Mouse (Mus musculus) adrenal gland, postnatal 4 days (tissue): Measurements from ENCODE around the gene Sema3a. TPM values are rescaled to one million over a fixed set of nuclear protein-coding genes. Genes with fewer than 3 reads are reported as not detected.

Source experiments
- DNase-seq, 2 experiments: peaks; one replicate each; pipeline ENCODE4 v3.0.0; 2021 to 2022; ENCODE audit warnings: low spot score in 2 of 2, mixed read lengths in 2 of 2
- long read RNA-seq, 2 experiments: library from polyadenylated mRNA; stranded (forward); transcript quantifications; one replicate each; pipeline ENCODE4 v2.0.0; 2021
- total RNA-seq, 2 experiments: library from RNA; stranded (reverse); gene quantifications; 2 replicates each; pipeline ENCODE4 v1.2.3; 2021

Gene Sema3a
- total RNA-seq: 1 to 10 TPM; 6.3 to 7.0 TPM
- long read RNA-seq, experiment 1: 0 reads
- long read RNA-seq, experiment 2, full-length matches to known transcripts: 4 of 7 reads
- long read RNA-seq, experiment 2, partial matches to known transcripts: 2 of 7 reads
- long read RNA-seq, experiment 2, other reads (novel, unspliced or antisense): 1 of 7 reads

DNA sequence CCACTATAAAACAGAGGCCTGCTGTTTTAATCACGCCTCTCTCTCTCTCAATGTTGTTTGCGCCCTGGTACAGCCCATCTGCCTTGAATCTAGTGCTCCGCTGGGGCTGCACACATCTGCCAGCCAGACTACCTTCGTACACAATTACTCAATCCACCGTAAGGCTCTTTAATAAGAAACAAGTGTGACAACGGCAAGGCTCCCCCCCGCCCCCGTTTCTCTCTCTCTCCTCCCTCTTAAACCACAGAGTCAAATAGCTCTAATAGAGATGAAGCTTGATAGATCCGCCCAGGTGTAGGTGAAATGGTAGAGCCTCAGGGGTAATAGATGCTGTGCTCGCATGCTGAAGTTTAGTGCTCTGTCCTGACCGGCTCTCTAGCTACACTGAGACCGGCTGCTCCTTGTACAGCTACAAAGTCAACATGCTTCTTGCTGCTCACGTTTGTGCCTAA lies at the start of gene Sema3a:
Sema3a (plus strand) TSS at position 174 of the 452 bp plus-strand sequence.
- DNase-seq: no peak

- no peak for DNase-seq
Observed at GRCm38 (mm10) chr5:13084777-13085439, 40.3 kb upstream of the Sema3a start.

DNA sequence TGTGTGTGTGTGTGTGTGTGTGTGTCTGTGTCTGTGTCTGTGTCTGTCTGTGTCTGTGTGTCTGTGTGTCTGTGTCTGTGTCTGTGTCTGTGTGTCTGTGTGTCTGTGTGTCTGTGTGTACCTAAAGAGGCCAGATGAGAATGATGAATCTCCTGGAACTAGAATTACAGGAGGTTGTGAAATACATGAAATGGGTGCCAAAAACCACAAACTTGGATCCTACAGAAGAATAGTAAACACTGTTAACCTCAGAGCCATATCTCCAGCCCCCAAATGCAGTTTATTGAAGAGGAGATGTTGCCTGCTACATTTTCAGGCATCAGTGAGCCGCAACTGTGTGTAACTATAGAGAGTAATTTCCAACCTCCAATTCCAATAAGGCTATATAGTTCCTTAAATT lies 34.8 kb upstream of the Sema3a start:
- no peak for DNase-seq

DNA sequence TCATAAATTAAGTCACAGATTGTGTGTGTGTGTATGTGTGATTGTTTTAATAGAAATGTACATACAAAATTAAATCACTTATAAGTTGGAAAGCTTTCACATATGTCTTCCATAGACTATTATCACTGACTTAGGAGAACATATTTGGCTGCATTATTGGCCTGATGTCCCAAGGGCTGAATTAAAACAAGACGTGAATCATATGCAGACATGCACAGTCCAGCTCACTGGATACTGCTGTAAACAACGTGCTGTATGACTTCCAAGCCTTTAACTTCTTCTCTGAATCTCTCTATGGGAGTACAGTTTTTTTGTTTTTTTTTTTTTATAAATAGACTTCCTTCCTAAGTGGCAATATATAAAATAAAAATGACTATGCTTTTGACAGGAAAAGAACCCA lies 15.7 kb upstream of the Sema3a start:
- no peak for DNase-seq

DNA sequence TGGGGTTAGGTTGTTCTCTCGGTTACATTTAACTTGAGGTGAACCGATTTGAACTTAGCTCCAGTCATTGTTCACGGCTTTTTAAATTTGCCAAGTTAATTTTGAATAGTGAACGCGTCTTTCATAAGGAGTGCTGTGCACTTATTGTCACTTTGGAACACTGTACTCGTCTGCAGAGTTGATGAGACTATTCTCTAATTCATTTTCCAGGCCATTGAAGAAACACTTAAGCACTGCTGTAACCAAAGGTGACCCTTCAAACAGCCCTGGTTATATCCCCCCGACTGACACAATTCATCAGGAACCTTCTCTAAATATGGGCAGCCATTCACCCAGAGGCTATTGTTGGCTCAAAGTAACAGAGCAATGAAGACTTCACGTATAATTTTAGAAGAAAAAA lies 8.0 kb upstream of the Sema3a start:
- no peak for DNase-seq

DNA sequence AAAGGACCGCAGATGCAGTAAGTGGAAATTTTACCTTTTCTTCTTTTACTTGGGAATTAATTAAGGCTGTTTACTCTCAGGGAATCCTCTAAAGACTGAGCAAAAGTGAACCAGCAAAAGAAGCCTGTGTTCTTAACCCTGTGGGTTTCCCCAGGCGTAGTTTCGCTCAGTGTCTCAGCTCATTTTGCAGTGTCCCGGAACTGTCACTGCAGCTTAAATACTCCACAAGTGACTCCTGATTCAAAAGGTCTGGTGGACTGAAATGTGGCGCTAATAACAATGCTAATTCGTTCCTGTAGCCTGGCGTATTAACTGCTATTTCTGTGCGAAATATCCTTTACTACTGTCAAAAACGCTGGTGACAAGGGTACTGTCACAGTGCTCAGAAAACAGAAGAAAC lies 543 bp downstream of the Sema3a start:
- DNase-seq: no peak

DNA sequence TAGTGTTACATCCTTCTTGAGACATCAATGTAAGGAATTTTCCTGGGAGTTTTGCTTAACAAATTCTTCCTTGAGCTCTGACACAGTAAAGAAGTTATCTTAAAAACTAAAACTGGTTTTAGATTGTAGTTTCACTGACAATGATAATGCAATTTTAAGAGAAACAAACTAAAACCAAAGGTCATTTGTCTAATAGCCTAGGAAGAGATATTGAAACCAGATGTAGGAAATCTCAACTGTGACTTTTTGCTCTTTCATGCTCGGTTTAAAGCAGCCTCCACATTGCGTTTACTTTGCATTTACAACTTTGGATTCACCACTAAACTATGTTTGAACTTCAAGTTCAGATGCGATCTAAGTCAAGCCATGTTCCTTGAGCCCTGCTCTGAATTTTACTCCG lies 982 bp downstream of the Sema3a start:
- DNase-seq: no peak

- DNase-seq: no peak
Observed at GRCm38 (mm10) chr5:13127121-13127520, 1.9 kb downstream of the Sema3a start.

- DNase-seq: no peak
Observed at GRCm38 (mm10) chr5:13144733-13145457, 19.7 kb downstream of the Sema3a start.

- no peak for DNase-seq
Observed at GRCm38 (mm10) chr5:13149909-13150308, 24.7 kb downstream of the Sema3a start.

DNA sequence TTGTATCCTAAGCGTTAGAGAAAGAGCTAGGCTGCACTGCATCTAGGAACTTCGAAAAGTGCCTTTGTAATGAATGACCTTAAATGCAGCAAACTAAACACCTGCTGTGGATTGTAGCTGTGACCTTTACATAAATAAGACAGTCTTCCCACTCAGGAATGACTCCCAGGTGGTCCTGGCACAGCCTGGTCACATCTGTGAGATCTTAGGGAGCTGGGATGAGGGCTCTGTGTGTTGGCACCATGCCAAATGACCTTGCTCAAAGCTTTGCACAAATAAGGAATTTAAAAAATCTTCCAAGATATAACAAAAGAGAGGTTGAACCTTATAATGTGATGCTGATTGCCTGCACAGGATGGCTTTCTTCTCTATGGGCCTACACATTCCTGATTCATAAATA lies 25.8 kb downstream of the Sema3a start:
- DNase-seq: no peak

- DNase-seq: no peak
Observed at GRCm38 (mm10) chr5:13157761-13158612, 32.8 kb downstream of the Sema3a start.

DNA sequence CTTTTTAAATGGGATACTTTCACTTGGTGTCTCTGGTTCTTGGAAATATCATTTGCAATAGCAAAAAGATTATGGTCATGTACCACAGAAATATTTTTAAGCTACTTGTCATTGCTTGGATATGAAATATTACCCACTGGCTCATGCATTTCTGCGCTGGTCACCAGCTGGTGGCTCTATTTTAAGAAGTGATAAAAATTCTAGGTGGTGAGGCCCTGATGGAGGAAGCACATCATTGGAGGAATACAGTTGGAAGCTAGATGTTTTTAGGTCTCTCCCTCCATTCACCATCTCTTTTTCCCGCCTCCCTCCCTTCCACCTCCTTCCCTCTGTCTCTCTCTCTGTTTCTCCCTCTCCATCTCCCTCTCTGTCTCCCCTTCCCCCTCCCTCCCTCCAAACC lies 57.0 kb downstream of the Sema3a start:
- no peak for DNase-seq

DNA sequence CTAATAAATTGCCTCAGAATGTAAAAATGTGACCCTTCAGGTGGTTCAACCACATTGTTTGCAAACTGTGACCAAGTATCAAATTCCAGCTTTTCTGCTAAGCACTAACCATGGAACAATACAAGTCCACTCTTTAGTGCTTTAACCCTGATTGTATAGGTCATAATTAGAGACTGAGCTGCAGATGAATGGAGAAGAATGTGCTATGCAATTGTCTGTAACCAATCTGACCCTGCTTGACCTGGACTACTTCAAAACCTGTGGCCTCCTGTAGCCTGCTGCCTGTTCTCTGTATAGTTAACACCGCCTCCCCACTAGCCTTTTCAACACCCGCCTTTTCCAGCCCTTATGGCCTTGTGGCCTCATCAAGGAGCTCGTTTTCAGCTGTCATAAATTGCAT lies 72.7 kb downstream of the Sema3a start:
- no peak for DNase-seq

- DNase-seq: no peak
Observed at GRCm38 (mm10) chr5:13199709-13200108, 74.5 kb downstream of the Sema3a start.

DNA sequence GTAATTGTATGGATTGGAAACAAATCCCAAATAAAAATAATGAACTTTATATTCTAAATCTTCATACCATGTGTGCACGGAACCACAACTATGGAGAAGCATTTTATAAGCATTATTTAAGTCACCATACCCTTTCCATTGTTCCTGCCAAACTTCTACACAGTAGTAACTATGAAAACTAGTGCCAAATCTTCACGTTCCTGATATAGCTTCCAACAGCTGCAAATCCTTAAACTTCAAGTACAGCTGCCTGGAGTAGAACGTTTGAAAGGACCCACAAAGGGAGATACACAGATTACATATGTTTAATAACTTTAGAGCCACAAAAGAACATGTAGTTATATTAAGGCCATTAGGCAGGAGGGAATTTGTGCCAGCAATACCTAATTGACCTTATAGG lies 130.1 kb downstream of the Sema3a start:
- no peak for DNase-seq

DNA sequence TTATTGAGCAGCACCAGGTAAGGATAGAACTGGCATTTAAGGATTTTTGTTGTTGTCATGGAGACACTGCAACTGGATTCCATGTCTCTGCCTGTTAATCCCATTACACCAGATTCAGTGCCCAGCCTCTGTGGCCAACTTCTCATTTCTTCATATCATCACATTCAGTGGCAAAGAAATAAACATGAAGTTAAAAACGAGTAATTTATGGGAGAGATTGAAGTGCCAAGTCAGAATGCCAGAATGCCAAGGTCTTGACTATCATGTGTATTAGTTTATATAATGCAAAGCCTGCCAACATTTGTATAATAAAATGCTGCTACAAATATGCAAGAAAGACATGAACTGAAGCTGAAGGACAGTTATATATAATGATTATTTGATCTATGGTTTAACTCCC lies 131.1 kb downstream of the Sema3a start:
- DNase-seq: no peak

DNA sequence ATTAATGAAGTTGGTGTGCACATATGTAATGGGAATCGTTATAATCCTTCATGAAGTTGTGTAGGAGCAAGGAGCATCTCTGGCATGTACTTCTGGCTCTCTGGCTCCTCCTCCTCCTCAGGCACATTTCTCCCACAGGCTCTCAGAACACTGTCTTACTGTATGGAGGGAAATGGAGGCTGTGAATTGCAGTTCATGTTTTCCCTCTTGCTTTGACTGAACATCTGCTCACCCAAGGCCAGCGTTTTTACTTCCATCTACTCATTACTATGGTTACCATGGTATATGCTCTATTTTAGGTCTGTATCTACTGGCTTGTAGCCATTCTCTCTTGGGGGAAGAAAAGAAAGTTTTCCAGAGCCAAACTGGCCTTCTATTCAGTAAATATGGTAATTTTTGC lies 137.9 kb downstream of the Sema3a start:
- no peak for DNase-seq

DNA sequence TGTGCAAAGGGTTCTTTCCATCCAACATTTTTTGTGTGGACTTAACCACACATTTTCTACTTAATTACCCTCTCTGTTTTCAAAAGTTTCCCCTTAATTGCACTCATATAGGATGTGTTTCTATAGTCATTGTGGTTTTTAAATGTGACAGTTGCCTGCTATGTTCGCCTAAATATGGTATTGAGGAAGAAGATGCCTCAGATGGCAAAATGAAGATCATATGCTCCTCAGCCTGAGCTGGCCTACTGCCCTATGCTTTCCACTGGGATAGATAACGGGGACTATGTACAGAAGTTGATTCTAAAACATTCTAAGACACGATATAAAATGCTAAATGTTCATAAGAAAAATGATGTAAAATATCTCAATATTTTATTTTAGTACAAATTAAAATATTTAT lies 138.3 kb downstream of the Sema3a start:
- DNase-seq: no peak

DNA sequence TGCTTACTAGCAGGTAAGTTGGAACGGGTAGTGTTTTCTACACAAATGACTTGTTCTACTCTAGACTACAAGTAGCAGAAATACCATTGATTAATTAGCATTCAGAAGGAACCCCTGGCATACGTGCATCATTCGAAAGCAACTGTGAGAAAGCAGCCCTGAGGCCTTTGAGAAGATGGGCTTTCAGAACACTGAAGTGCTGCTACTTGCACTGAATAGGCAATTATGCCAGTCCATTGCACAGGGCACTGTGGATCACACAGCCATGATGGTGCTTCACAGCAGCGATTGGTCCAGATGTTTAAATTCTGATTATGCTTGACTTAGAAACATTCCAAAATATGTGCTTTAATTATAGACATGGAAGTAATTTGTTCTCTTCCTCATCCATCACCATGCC lies 187.5 kb downstream of the Sema3a start:
- no peak for DNase-seq

GRCm38 (mm10) chr5:13313977-13314376 lies 188.8 kb downstream of the Sema3a start:
- DNase-seq: no peak
